Mouse (Mus musculus): ENCODE measurements around the gene AW822073.
A peak's percentile ranks its signal among the peaks of the same experiment; 100 is the strongest.
"Not testable (repeated sequence)": the region's sequence is repeated elsewhere in the genome, so short reads cannot be mapped to it uniquely, and the experiment has no call there.

The AW822073 gene

GRCm38 (mm10) chr10:58224827-58225785, at the start of gene AW822073:
TSS of gene AW822073 (minus strand) at chr10:58224930.
- peak; percentile 27 for DNase-seq (ENCODE audit: low spot score)

- no peak for DNase-seq (ENCODE audit: low spot score)
These were observed 33.7 kb upstream of the AW822073 start for GRCm38 (mm10) chr10:58258466-58258865.

- no peak for DNase-seq (ENCODE audit: low spot score)
These were observed 31.2 kb upstream of the AW822073 start for GRCm38 (mm10) chr10:58255954-58256353.

- peak; percentile 84 for DNase-seq (ENCODE audit: low spot score)
These were observed 30.6 kb upstream of the AW822073 start, which contains the start of gene Gcc2 for GRCm38 (mm10) chr10:58255213-58255892. TSS of gene Gcc2 (plus strand) at chr10:58255497.

GRCm38 (mm10) chr10:58254635-58255175, 30.0 kb upstream of the AW822073 start:
- DNase-seq (ENCODE audit: low spot score) = no peak

GRCm38 (mm10) chr10:58249535-58249934, 24.8 kb upstream of the AW822073 start:
- DNase-seq (ENCODE audit: low spot score) = no peak

- peak; percentile 53 for DNase-seq (ENCODE audit: low spot score)
These were observed 14.4 kb upstream of the AW822073 start for GRCm38 (mm10) chr10:58238984-58239740.

GRCm38 (mm10) chr10:58236613-58237012, 11.9 kb upstream of the AW822073 start, which contains the start of gene Gm4981:
TSS of gene Gm4981 (minus strand) at chr10:58236701.
- DNase-seq (ENCODE audit: low spot score) = no peak

- DNase-seq (ENCODE audit: low spot score) = peak; percentile 15
These were observed 10.3 kb upstream of the AW822073 start for GRCm38 (mm10) chr10:58234985-58235384.

- not testable (repeated sequence) for DNase-seq (ENCODE audit: low spot score)
These were observed 9.0 kb upstream of the AW822073 start for GRCm38 (mm10) chr10:58233740-58234121.

GRCm38 (mm10) chr10:58233054-58233739, 8.5 kb upstream of the AW822073 start:
- not testable (repeated sequence) for DNase-seq (ENCODE audit: low spot score)

- not testable (repeated sequence) for DNase-seq (ENCODE audit: low spot score)
These were observed 7.9 kb upstream of the AW822073 start, which contains the start of gene Duxf3 for GRCm38 (mm10) chr10:58232641-58232969. TSS of gene Duxf3 (minus strand) at chr10:58232675.

- peak; percentile 63 for DNase-seq (ENCODE audit: low spot score)
These were observed 7.3 kb upstream of the AW822073 start for GRCm38 (mm10) chr10:58231779-58232640.

GRCm38 (mm10) chr10:58231088-58231487, 6.4 kb upstream of the AW822073 start:
- DNase-seq (ENCODE audit: low spot score) = peak; percentile 27

GRCm38 (mm10) chr10:58230021-58230420, 5.3 kb upstream of the AW822073 start:
- not testable (repeated sequence) for DNase-seq (ENCODE audit: low spot score)

GRCm38 (mm10) chr10:58227798-58228197, 3.1 kb upstream of the AW822073 start:
- DNase-seq (ENCODE audit: low spot score) = peak; percentile 26

GRCm38 (mm10) chr10:58226357-58226756, 1.6 kb upstream of the AW822073 start:
- peak; percentile 19 for DNase-seq (ENCODE audit: low spot score)

GRCm38 (mm10) chr10:58223972-58224805, 541 bp downstream of the AW822073 start:
- DNase-seq (ENCODE audit: low spot score) = peak; percentile 42

GRCm38 (mm10) chr10:58223161-58223560, 1.6 kb downstream of the AW822073 start:
- DNase-seq (ENCODE audit: low spot score) = not testable (repeated sequence)
